Mouse (Mus musculus) G1E-ER4 (cell line): ENCODE results near the gene Dffa. TPM values are rescaled to one million over a fixed set of nuclear protein-coding genes. Genes with fewer than 3 reads are reported as not detected.

Experiments
- GATA1 ChIP-seq: IDR thresholded peaks from one replicate; pipeline ENCODE4 v1.8.0; 2012; ENCODE audit warnings: low read length, inconsistent platforms
- polyA plus RNA-seq: library from polyadenylated mRNA; stranded (reverse); fragments of >175 nt; gene quantifications from 2 replicates; pipeline ENCODE4 v1.2.3, GENCODE M21; 2012

Dffa gene
- polyA plus RNA-seq, 1 experiment: 9.9 TPM

DNA sequence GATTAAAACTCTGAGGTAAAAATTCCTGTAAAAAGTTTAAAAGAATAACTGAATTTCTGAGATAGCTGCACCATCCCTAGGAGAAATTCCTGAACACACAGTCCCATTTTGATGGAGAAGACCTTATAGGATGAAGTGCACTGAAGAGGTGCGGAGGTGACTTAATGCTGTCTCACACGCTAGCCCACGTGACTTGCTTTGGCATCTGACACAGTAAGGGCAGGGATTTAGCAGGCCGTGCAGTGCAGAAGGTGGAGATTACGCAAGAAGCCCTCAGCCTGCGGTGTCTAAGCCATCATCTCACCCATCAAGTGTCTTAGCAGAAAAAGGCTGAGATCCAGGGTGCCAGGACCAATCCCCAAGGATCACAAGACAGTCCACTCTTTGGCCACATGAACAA, 57.2 kb downstream of the Dffa start:
- TF ChIP-seq GATA1: no peak

DNA sequence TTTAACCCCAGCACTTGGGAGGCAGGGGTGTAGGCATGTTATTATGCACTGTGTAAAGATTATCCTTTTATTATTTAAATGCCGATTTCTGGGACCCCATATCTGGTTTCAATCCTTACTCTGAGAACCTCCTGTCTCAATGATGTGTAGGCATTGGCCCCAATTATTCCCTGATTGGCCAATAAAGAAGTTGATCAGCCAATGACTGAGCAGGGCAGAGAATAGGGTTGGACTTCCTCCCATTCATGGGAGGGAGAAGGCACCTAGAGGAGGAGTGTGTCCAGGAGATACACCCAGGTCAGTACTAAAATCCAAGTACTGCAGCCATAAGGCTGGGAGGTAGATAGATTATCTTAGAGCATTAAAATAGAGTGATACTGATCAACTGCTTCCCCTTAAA, 59.2 kb downstream of the Dffa start:
- no peak for TF ChIP-seq GATA1

DNA sequence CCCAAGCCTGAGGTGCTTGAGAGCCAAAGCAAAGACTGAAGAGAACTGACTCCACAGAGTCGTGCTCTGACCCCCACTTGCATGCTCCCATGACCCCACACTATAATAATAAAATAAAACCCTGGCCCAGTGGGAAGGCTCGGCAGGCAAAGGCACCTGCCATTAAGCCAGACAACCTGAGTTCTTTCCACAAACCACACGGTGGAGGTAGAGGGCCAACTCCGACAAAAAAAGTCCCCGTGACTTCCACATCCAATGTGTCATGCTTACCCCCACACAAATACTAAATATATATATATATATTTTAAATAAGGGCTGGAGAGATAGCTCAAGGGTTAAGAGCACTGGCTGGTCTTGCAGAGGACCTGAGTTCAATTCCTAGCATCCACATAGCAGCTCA, 60.2 kb downstream of the Dffa start:
- no peak for TF ChIP-seq GATA1

DNA sequence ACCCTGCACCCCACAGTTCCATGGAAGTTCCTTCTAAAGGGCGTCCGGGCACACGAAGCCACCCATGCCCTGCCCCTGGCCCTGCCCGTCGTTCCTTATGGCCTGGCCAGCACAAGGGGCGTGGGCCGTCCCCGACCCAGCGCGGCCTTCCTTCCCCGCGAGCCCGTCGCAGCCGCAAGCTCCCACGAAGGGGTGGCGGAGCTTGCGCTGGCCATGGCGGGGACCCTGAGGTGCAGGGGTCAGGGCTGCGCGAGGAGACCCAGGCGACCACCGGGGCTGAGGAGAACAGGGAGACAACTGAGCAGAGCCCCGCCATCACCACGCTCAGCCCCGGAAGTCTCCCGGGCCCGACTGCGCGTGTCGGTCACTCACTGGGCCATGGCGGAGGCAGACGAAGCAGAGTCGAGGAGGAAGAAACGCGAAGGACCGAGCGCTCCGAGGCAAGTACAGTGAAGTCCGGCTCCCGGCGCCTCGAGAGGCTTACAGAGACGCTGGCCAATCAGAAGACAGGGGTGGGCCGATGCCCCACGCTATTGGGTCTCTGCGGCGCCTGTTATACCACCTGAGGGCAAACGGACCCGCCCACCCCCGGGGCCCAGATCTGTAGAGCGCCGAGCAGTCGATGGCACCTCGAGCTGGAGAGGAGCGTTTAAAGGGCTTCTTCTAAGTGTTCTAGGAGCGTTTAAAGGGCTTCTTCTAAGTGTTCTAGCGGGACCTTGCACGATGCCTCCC, 62.4 kb downstream of the Dffa start, which contains the start of gene Pgd:
TSS of gene Pgd (minus strand) at position 557 of the 732 bp plus-strand sequence.
- no peak for TF ChIP-seq GATA1

DNA sequence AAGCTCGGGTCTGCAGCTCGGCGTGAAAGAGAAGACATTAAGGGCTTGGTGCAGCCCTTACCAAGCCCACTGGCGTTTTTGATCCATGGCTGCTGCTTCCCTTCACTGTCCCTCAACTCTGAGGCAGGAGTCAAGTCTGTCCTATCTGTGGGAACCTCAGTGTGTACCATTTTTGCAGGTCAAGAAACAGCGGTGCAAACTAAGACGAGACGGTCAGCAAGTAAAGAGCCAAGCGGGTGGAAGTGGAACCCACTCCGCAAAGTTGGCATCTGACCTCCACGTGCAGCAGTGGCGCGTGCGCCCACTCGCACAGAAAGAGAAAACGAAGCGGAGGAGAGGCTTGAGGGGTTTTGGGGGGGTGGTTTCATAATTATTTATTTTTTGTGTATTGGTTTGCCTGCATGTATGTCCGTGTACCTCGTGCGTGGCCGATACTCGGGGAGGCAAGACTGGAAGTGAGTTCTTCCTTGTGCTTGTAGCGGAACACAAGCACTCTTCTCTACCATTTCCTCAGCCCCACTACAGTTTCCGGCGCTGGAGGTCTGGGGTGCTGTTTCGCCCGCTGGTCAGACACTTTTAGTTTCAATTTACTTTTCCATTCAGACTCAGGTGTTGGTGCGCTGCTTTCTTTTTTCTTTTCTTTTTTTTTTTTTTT, 63.1 kb downstream of the Dffa start:
- no peak for TF ChIP-seq GATA1

DNA sequence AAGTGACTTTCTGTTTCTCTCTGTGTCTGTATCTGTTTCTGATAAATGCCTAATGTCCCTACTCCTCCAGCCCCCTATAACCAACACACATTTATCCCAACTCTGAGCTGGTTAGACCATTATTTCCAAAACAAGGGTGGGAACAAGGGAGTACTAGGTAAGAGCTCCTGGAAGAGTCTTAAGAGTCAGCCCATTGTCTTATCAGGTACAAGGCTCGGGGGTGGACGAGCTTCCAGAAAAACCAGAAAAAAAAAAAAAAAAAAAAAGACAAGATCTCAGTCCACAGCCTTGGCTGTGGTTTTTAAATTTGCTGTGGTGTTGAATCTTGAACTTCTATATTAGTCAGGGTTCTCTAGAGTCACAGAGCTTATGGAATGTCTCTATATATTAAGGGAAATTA, 64.1 kb downstream of the Dffa start:
- TF ChIP-seq GATA1: no peak

Other genes starting within 250 kb of the Dffa start
- 57.5 and 64.7 TPM in 2 replicates for gene Pex14, start 4.3 kb upstream of the Dffa start, polyA plus RNA-seq
- 4.1 and 5.8 TPM in 2 replicates for gene Cort, start 22.6 kb downstream of the Dffa start, polyA plus RNA-seq
- gene Cenps, start 33.5 kb downstream of the Dffa start, polyA plus RNA-seq: 28.5 and 34.1 TPM in 2 replicates
- gene Pgd, start 62.6 kb downstream of the Dffa start, polyA plus RNA-seq: 130 and 184 TPM in 2 replicates
- gene Kif1b, start 203.5 kb downstream of the Dffa start, polyA plus RNA-seq: 4.0 and 6.4 TPM in 2 replicates